Mouse (Mus musculus) forebrain, postnatal 0 days (tissue): ENCODE results near the gene Sema4b. TPM values are rescaled to one million over a fixed set of nuclear protein-coding genes. Genes with fewer than 3 reads are reported as not detected.

Experiments
- ATAC-seq: fragments of 200-750 bp; cut with Nextera tagmentation; 2 replicates; pipeline ENCODE4 v1.8.0; 2017; ENCODE audit warnings: mild to moderate bottlenecking, moderate library complexity
- DNase-seq: peaks from one replicate; pipeline ENCODE4 v3.0.0-alpha.2; 2015
- H3K27ac ChIP-seq: fragments of 300-500 bp; sonication (generic); 2 replicates; pipeline ENCODE4 v1.5.1; 2014; ENCODE audit warnings: low read depth, mild to moderate bottlenecking, antibody characterized with exemption, low read length, moderate library complexity, mixed read lengths
- H3K27me3 ChIP-seq: fragments of 300-500 bp; sonication (generic); 2 replicates; pipeline ENCODE4 v1.6.1; 2014; ENCODE audit warnings: mild to moderate bottlenecking, low read length, mixed read lengths; ENCODE audit not compliant: insufficient read depth
- H3K36me3 ChIP-seq: fragments of 300-500 bp; sonication (generic); 2 replicates; pipeline ENCODE4 v1.6.1; 2014; ENCODE audit warnings: mild to moderate bottlenecking, moderate library complexity; ENCODE audit not compliant: insufficient read depth
- H3K4me1 ChIP-seq: fragments of 300-500 bp; sonication (generic); 2 replicates; pipeline ENCODE4 v1.6.1; 2014; ENCODE audit warnings: antibody characterized with exemption; ENCODE audit not compliant: insufficient read depth
- H3K4me2 ChIP-seq: fragments of 300-500 bp; sonication (generic); 2 replicates; pipeline ENCODE4 v1.6.1; 2014; ENCODE audit warnings: low read depth, mild to moderate bottlenecking, moderate library complexity
- H3K4me3 ChIP-seq: fragments of 300-500 bp; sonication (generic); 2 replicates; pipeline ENCODE4 v1.5.1; 2014; ENCODE audit warnings: low read depth, low read length, mixed read lengths
- H3K9ac ChIP-seq: fragments of 300-500 bp; sonication (generic); 2 replicates; pipeline ENCODE4 v1.6.1; 2014; ENCODE audit warnings: mild to moderate bottlenecking
- H3K9me3 ChIP-seq: fragments of 300-500 bp; sonication (generic); 2 replicates; pipeline ENCODE4 v1.6.1; 2016; ENCODE audit warnings: low read length
- CTCF ChIP-seq: sonication (generic); IDR thresholded peaks from 2 replicates; pipeline ENCODE4 v1.5.1; 2016; ENCODE audit warnings: antibody characterized with exemption, control low read depth, low read depth
- WGBS: fragments of 180-500 bp; shearing (Covaris S2); extraction: QIAGEN DNeasy Blood & Tissue Kit; methylation state at CpG from one replicate; pipeline ENCODE4 v1.1.7; 2014; 5-methylcytosine and 5-hydroxymethylcytosine counted together
- polyA plus RNA-seq: library from polyadenylated mRNA; unstranded; fragments of >200 nt; fragmentation: Nextera tagmentation; extraction: Ambion mirVana; gene quantifications from 2 replicates; pipeline ENCODE4 v1.2.1, GENCODE M21; 2015
- total RNA-seq: library from RNA; depleted of rRNA; stranded (reverse); fragments of >200 nt; gene quantifications from 2 replicates; pipeline ENCODE4 v1.2.3, GENCODE M21; 2014

Sema4b gene
- total and polyA plus RNA-seq, 2 experiments from 2014 or later: 22.4 to 35.6 TPM

DNA sequence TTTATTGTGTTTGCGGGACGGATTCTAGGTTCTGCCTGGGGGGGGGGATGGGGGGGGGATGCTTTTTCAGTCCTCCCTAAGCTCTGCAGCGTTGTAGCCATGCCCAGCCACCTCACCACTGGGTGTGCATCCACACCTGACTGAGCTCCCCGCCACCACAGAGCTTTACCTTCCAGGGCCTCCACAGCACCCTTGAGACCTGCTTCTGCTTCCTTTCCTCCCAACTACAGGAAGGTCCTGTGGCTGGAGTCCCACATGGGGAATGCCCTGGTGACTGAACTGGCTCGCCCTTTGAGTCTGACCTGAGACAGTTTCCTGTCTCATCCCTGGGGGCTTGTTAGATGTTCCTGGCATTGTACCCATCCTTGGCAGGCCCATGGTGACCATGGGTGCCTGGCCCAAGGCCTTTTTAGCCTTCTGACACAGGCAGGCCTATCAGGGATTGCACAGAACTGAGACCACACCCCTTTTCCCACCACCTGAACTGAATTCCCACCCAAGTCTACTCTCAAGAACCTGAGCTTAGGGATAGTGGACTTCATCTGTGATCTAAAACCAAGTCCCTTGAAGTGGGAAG, 14.4 kb downstream of the Sema4b start:
- H3K4me2 ChIP-seq: no peak overlapping the region
- ATAC-seq: no peak
- H3K9ac ChIP-seq: no peak overlapping the region

DNA sequence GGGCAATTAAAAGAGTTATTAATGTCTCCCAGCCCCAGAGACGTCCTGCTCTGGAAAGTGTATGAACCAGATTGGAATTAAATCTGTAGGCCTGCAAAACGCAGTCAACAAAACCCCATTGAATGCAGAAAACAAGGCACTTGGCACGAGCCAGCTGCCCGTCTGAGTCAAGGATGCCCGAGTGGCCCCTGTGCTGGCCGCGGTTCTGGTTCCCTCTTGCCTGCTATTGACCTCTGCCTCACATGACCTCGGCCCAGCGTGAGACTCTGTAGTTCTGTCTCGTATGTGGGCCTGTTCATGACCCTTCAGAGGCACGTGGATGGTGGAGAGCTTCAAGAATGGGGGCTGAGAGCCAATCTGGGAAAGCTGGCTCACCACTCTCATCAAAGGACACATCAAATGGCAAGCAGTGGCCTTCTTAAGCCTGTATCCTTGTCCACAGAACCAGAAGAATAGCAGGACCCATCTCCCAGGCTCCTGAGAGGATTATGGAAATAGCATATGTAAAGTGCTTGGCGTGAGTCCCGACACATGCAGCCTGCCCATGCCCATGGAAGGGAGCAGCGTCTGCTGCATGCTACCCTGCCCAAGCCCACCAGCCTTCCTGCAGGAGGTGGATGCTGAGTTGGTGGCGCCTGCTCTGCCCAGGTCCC, 15.4 kb downstream of the Sema4b start:
- H3K27ac ChIP-seq: peak overlapping the region; percentile 59
- TF ChIP-seq CTCF: no peak
- whole genome bisulfite sequencing: 37% methylated on average over 15 of the region's 15 CpGs
- no peak overlapping the region for H3K9ac ChIP-seq
- H3K4me3 ChIP-seq: no peak overlapping the region
- H3K27me3 ChIP-seq: no peaks in the 10 kb centered on the region
- peaks cover 27% of the 10 kb centered on the region for H3K4me1 ChIP-seq
- no peak for ATAC-seq
- peak; percentile 54 for DNase-seq
- 0 out of 2 replicates have a peak, but pooled peaks cover 6% of the 10 kb centered on the region for H3K36me3 ChIP-seq
- no peaks in the 10 kb centered on the region for H3K9me3 ChIP-seq
- H3K4me2 ChIP-seq: no peak overlapping the region

More for the DNA sequence above, 14.4 kb downstream of the Sema4b start:
- 0 out of 2 replicates have a peak, but pooled peaks cover 6% of the 10 kb centered on the region for H3K36me3 ChIP-seq
- peaks cover 27% of the 10 kb centered on the region for H3K4me1 ChIP-seq
- H3K4me3 ChIP-seq: no peak overlapping the region
- DNase-seq: no peak
- H3K27ac ChIP-seq: no peak overlapping the region
- H3K9me3 ChIP-seq: no peaks in the 10 kb centered on the region
- TF ChIP-seq CTCF: no peak
- no peaks in the 10 kb centered on the region for H3K27me3 ChIP-seq
- WGBS: 90% methylated on average over 5 of the region's 5 CpGs

DNA sequence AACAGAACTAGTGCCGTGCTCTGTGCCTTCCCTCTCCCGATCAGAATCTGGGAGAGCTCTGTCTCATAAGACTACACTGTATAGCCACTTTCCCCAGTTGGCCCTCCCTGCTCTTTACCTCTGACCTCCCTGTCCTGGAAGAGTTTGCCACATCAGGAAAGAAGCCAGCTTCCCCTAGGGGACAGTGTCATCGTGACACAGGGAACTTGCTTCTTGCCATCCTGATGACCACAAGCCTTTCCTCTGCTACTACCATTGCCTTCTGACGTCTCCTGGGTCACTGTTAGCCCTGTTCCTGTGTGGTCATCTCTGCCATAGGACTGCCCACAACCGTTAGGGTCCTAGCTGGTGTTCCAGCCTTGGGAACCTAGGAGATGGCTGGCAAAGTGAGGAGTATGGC, 16.3 kb downstream of the Sema4b start:
- ATAC-seq (no peak), DNase-seq (no peak)
- 92% methylated on average over 5 of the region's 5 CpGs for WGBS
- no peak for TF ChIP-seq CTCF
- Histone ChIP-seq H3K36me3 (0 out of 2 replicates have a peak, but pooled peaks cover 6% of the 10 kb centered on the region), H3K4me1 (peaks cover 27% of the 10 kb centered on the region), H3K27ac (no peak overlapping the region), H3K27me3 (no peaks in the 10 kb centered on the region), H3K4me3 (no peak overlapping the region), H3K9ac (no peak overlapping the region), H3K9me3 (no peaks in the 10 kb centered on the region), H3K4me2 (no peak overlapping the region)

GRCm38 (mm10) chr7:80203638-80204096, 17.0 kb downstream of the Sema4b start:
- 46% methylated on average over 12 of the region's 12 CpGs for WGBS
- 0 out of 2 replicates have a peak, but pooled peaks cover 6% of the 10 kb centered on the region for H3K36me3 ChIP-seq
- no peak overlapping the region for H3K4me3 ChIP-seq
- no peaks in the 10 kb centered on the region for H3K27me3 ChIP-seq
- ATAC-seq (no peak), DNase-seq (no peak)
- H3K27ac ChIP-seq: no peak overlapping the region
- H3K9ac ChIP-seq: no peak overlapping the region
- H3K4me1 ChIP-seq: peaks cover 27% of the 10 kb centered on the region
- no peak overlapping the region for H3K4me2 ChIP-seq
- no peak for TF ChIP-seq CTCF
- no peaks in the 10 kb centered on the region for H3K9me3 ChIP-seq

- no peak for TF ChIP-seq CTCF
- Histone ChIP-seq H3K4me3 (no peak overlapping the region), H3K9ac (no peak overlapping the region), H3K27me3 (no peaks in the 10 kb centered on the region), H3K4me1 (peaks cover 23% of the 10 kb centered on the region), H3K27ac (no peak overlapping the region), H3K9me3 (no peaks in the 10 kb centered on the region), H3K4me2 (no peak overlapping the region), H3K36me3 (0 out of 2 replicates have a peak, but pooled peaks cover 6% of the 10 kb centered on the region)
- DNase-seq (no peak), ATAC-seq (no peak)
- WGBS: 84% methylated on average over 4 of the region's 4 CpGs
Observed at GRCm38 (mm10) chr7:80204362-80204761, 17.7 kb downstream of the Sema4b start.

- TF ChIP-seq CTCF: no peak
- 0 out of 2 replicates have a peak, but pooled peaks cover 6% of the 10 kb centered on the region for H3K36me3 ChIP-seq
- DNase-seq (no peak), ATAC-seq (no peak)
- no peak overlapping the region for H3K9ac ChIP-seq
- WGBS: 81% methylated on average over 7 of the region's 7 CpGs
- no peak overlapping the region for H3K4me3 ChIP-seq
- H3K27me3 ChIP-seq: no peaks in the 10 kb centered on the region
- H3K4me1 ChIP-seq: peaks cover 17% of the 10 kb centered on the region
- no peaks in the 10 kb centered on the region for H3K9me3 ChIP-seq
- no peak overlapping the region for H3K4me2 ChIP-seq
- H3K27ac ChIP-seq: no peak overlapping the region
Observed at GRCm38 (mm10) chr7:80204961-80205360, 18.3 kb downstream of the Sema4b start.
